Mouse (Mus musculus) thymus, postnatal 36 days (tissue): ENCODE results near the gene Dmap1.

Experiments used
- DNase-seq, 2 experiments: peaks; one replicate each; pipeline ENCODE4 v3.0.0; 2022; ENCODE audit warnings: mixed read lengths in 2 of 2

Gene Dmap1

GRCm38 (mm10) chr4:117681931-117682461 is at the start of gene Dmap1:
Gene Dmap1 (minus strand): TSS chr4:117682273.
- DNase-seq = peak; percentile 73 to 82

- no peak for DNase-seq
These were observed 42.0 kb upstream of the Dmap1 start, which contains the start of gene Gm12845 for GRCm38 (mm10) chr4:117724112-117724511. Gene Gm12845 (plus strand): TSS chr4:117724412.

GRCm38 (mm10) chr4:117713303-117714098 is 31.4 kb upstream of the Dmap1 start:
- DNase-seq = no peak

- no peak for DNase-seq
These were observed 30.2 kb upstream of the Dmap1 start for GRCm38 (mm10) chr4:117712314-117712713.

GRCm38 (mm10) chr4:117708780-117709550 is 26.9 kb upstream of the Dmap1 start:
- no peak for DNase-seq

- peak in 1 of 2 experiments; percentile 15 for DNase-seq
These were observed 23.3 kb upstream of the Dmap1 start for GRCm38 (mm10) chr4:117705361-117705760.

- DNase-seq = no peak
These were observed 4.3 kb upstream of the Dmap1 start for GRCm38 (mm10) chr4:117686354-117686753.

- DNase-seq = no peak
These were observed 1.1 kb upstream of the Dmap1 start for GRCm38 (mm10) chr4:117683048-117683768.

GRCm38 (mm10) chr4:117682463-117682862 is 390 bp upstream of the Dmap1 start:
- no peak for DNase-seq

- no peak for DNase-seq
These were observed 1.1 kb downstream of the Dmap1 start for GRCm38 (mm10) chr4:117680963-117681362.

GRCm38 (mm10) chr4:117676903-117677302 is 5.2 kb downstream of the Dmap1 start:
- DNase-seq = peak; percentile 52 to 62

GRCm38 (mm10) chr4:117673901-117674300 is 8.2 kb downstream of the Dmap1 start:
- no peak for DNase-seq

GRCm38 (mm10) chr4:117672042-117672441 is 10.0 kb downstream of the Dmap1 start:
- no peak for DNase-seq

GRCm38 (mm10) chr4:117669874-117670273 is 12.2 kb downstream of the Dmap1 start:
- no peak for DNase-seq

GRCm38 (mm10) chr4:117666054-117666453 is 16.0 kb downstream of the Dmap1 start:
- no peak for DNase-seq

GRCm38 (mm10) chr4:117665531-117665930 is 16.5 kb downstream of the Dmap1 start:
- no peak for DNase-seq

- no peak for DNase-seq
These were observed 17.5 kb downstream of the Dmap1 start for GRCm38 (mm10) chr4:117664411-117665137.

GRCm38 (mm10) chr4:117660001-117660400 is 22.1 kb downstream of the Dmap1 start:
- no peak for DNase-seq

- peak in 1 of 2 experiments; percentile 13 for DNase-seq
These were observed 23.3 kb downstream of the Dmap1 start for GRCm38 (mm10) chr4:117658582-117659444.

- no peak for DNase-seq
These were observed 24.4 kb downstream of the Dmap1 start for GRCm38 (mm10) chr4:117657646-117658045.

GRCm38 (mm10) chr4:117656961-117657360 is 25.1 kb downstream of the Dmap1 start:
- DNase-seq = no peak
